Mouse (Mus musculus) embryonic facial prominence, embryonic 13.5 days (tissue): ENCODE measurements around the gene Scarb1. TPM values are rescaled to one million over a fixed set of nuclear protein-coding genes. Genes with fewer than 3 reads are reported as not detected.

ENCODE experiments used
- ATAC-seq: fragments of 200-750 bp; cut with Nextera tagmentation; 2 replicates; pipeline ENCODE4 v1.8.0; 2017; ENCODE audit warnings: low read depth; ENCODE audit not compliant: insufficient number of reproducible peaks, insufficient read depth, low FRiP score, low TSS enrichment
- H3K27ac ChIP-seq: fragments of 300-500 bp; sonication (generic); 2 replicates; pipeline ENCODE4 v1.5.1; 2015; ENCODE audit warnings: moderate library complexity, mild to moderate bottlenecking, inconsistent platforms
- H3K27me3 ChIP-seq: fragments of 300-500 bp; sonication (generic); 2 replicates; pipeline ENCODE4 v1.6.1; 2015; ENCODE audit warnings: mild to moderate bottlenecking, inconsistent platforms
- H3K36me3 ChIP-seq: fragments of 300-500 bp; sonication (generic); 2 replicates; pipeline ENCODE4 v1.6.1; 2015; ENCODE audit warnings: mild to moderate bottlenecking, inconsistent platforms
- H3K4me1 ChIP-seq: fragments of 300-500 bp; sonication (generic); 2 replicates; pipeline ENCODE4 v1.6.1; 2015; ENCODE audit warnings: inconsistent platforms
- H3K4me2 ChIP-seq: fragments of 300-500 bp; sonication (generic); 2 replicates; pipeline ENCODE4 v1.6.1; 2015; ENCODE audit warnings: moderate library complexity, mild to moderate bottlenecking, inconsistent platforms
- H3K4me3 ChIP-seq: fragments of 300-500 bp; sonication (generic); 2 replicates; pipeline ENCODE4 v1.5.1; 2015; ENCODE audit warnings: mild to moderate bottlenecking, inconsistent platforms
- H3K9ac ChIP-seq: fragments of 300-500 bp; sonication (generic); 2 replicates; pipeline ENCODE4 v1.6.1; 2015; ENCODE audit warnings: mild to moderate bottlenecking, inconsistent platforms
- H3K9me3 ChIP-seq: fragments of 300-500 bp; sonication (generic); 2 replicates; pipeline ENCODE4 v1.6.1; 2016; ENCODE audit warnings: inconsistent platforms
- WGBS: fragments of 180-500 bp; shearing (Covaris S2); methylation state at CpG from one replicate; pipeline ENCODE4 v1.1.7; 2015; ENCODE audit warnings: mixed read lengths; 5-methylcytosine and 5-hydroxymethylcytosine counted together
- polyA plus RNA-seq: library from polyadenylated mRNA; unstranded; fragments of >200 nt; fragmentation: Nextera tagmentation; extraction: Ambion mirVana; gene quantifications from 2 replicates; pipeline ENCODE4 v1.2.1, GENCODE M21; 2015

Scarb1 gene
- polyA plus RNA-seq, 1 experiment from 2014 or later, result 55.6 TPM

DNA sequence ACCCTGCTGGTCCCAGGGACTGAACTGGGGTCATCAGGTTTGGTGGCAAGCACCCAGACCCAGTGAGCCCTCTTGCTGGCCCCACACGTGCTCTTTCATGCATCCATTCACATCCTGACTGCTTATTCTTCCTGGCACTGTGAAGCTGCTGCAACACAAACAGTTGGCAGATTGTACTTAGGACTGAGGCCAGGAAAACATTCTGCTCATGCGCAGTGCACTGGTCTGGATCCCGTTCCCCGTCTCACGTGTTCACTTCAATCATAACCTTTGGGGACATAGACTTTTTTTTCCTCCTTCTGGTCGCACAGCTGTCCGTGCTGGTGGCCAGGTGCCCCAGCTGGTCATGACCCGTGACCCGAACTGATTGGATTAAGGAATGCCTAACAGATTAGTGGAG, 19.7 kb upstream of the Scarb1 start:
- no peak overlapping the region for H3K9ac ChIP-seq
- no peak overlapping the region for H3K4me3 ChIP-seq
- peak overlapping the region; percentile 22 for H3K4me2 ChIP-seq
- 44% methylated on average over 9 of the region's 9 CpGs for WGBS
- ATAC-seq, result no peak
- no peaks in the 10 kb centered on the region for H3K27me3 ChIP-seq
- no peak overlapping the region for H3K27ac ChIP-seq
- no peaks in the 10 kb centered on the region for H3K36me3 ChIP-seq
- H3K9me3 ChIP-seq, result no peaks in the 10 kb centered on the region
- peaks cover 14% of the 10 kb centered on the region for H3K4me1 ChIP-seq

DNA sequence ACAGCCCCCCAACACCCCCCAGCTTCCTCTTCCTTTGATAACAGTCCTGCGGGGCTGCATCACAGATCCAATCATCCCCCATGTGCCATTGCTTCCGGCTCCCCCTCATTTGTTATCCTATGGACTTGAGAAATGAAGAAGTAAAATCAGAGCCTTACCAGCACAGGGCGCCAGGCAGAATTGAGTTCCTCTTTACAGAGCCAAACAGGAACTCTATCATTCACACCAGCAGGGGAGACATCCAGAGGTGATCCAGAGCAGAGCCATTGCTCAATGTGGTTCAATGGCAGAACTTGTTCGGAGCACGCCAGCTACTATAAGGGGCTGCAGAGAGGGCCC, 17.3 kb upstream of the Scarb1 start:
- Histone ChIP-seq H3K9me3 (0 out of 2 replicates have a peak, but pooled peaks cover under 1% of the 10 kb centered on the region), H3K36me3 (no peaks in the 10 kb centered on the region), H3K9ac (no peak overlapping the region), H3K4me1 (peaks cover 25% of the 10 kb centered on the region), H3K27ac (no peak overlapping the region), H3K27me3 (no peaks in the 10 kb centered on the region), H3K4me3 (no peak overlapping the region), H3K4me2 (no peak overlapping the region)
- 83% methylated on average over 5 of the region's 5 CpGs for WGBS
- no peak for ATAC-seq

DNA sequence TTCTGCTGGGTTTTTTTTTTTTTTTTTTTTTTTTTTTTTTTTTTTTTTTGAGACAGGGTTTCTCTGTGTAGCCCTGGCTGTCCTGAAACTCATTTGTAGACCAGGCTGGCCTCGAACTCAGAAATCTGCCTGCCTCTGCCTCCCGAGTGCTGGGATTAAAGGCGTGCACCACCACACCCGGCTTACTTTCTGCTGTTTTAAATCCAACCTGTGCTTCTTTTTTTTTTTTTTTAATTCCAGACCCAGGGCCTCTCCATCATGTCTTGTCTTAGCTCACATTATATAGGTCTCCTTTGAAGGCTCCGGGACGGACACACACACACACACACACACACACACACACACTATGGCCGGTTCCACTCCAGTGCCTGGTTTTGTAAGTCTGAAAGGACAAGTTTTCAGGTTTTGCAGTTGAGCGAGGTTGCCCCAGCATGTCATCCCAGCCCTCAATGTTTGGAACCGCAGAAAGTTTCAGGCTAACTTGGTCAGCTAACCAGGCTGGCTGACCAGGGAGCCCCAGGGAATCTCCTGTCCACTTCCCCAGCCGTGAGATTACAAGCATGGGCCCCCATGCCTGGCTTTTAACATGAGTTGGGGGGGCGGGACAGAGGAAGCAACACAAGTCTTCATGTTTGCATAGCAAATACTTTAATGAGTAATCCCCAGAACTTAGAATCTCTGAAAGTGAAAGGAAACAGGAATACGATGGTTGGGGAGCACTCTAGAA, 16.8 kb upstream of the Scarb1 start:
- 81% methylated on average over 12 of the region's 12 CpGs for WGBS
- Histone ChIP-seq H3K4me2 (no peak overlapping the region), H3K9ac (no peak overlapping the region), H3K4me3 (no peak overlapping the region), H3K27ac (no peak overlapping the region), H3K36me3 (no peaks in the 10 kb centered on the region), H3K9me3 (peaks cover 6% of the 10 kb centered on the region; the same call in 1 of the 2 replicates), H3K27me3 (no peaks in the 10 kb centered on the region), H3K4me1 (peaks cover 25% of the 10 kb centered on the region)
- ATAC-seq, result no peak

DNA sequence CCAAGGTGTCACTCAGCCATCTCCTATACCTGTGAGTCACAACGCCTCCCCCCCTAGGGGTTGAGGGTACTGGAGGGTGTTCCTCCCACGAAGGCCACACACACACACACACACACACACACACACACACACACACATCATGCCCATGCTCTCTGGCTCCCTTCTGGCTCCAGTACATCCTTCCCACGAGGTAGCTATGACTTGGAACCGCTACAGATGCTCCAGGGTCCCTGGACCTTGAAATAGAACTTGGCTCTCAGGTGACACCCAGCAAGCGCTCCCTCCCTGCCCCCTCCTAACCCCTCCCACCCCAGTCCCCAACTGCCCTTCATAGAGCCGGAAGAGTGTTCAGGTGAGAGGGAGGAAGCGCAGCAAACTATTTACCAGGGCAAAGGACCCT, 14.8 kb upstream of the Scarb1 start:
- no peak overlapping the region for H3K9ac ChIP-seq
- WGBS, result 40% methylated on average over 7 of the region's 7 CpGs
- no peak overlapping the region for H3K27ac ChIP-seq

DNA sequence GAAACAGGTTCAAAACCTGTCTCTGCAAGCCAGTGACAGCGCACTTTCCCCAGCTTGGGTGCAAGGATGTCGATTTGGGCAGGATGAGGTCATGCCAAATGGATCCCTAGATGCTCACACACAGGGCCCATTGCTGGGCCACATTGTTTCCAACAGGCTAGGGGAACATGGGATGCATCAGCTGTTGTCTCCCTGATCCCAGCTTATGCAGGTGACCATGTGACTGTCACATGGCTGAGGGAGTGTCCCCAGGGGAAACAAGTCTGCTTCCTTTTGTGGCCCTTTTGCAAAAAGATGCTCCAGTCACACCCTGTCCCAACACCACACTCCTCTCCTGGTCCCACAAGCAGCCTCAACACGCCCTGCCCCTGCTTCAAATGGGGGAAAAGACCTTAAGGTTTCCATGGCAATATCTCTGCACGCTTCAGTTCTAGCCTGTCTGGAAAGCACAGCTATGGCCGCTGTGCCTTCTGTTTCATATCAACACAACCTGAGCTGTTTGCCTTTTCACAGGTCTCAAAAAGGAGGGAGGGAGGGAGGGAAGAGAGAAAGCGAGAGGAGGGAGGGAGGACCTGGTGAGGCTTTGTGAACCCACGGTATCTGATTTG, 14.1 kb upstream of the Scarb1 start:
- 42% methylated on average over 7 of the region's 7 CpGs for WGBS
- H3K27ac ChIP-seq, result no peak overlapping the region

More for the DNA sequence above, 14.8 kb upstream of the Scarb1 start:
- Histone ChIP-seq H3K27me3 (no peaks in the 10 kb centered on the region), H3K4me2 (no peak overlapping the region), H3K36me3 (no peaks in the 10 kb centered on the region), H3K4me1 (peaks cover 20% of the 10 kb centered on the region), H3K4me3 (no peak overlapping the region), H3K9me3 (peaks cover 6% of the 10 kb centered on the region; the same call in 1 of the 2 replicates)
- no peak for ATAC-seq

DNA sequence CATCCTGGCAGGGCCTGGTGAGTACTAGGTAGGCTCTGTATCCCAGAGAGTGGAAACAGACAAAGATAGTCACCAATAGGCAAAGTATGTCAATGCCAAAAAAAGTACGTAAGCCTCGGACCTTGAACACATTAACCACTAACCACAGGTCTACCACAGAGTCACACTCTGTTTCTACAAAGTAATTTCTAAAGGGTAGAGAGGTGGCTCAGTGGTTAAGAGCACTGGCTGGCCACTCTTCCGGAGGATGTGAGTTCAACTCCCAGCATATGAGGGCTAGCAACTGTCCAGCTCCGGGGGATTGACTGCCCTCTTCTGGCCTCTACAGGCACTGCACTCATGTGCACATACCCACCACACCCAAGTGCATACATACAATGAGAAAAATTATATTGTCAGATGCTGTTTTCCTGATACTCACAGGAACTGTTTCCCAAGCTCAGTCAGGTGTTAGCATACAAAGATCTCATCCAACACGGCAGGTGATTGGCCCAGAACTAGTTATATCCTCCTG, 11.9 kb upstream of the Scarb1 start:
- no peak for ATAC-seq
- Histone ChIP-seq H3K4me3 (no peak overlapping the region), H3K27ac (no peak overlapping the region)

More for the DNA sequence above, 14.1 kb upstream of the Scarb1 start:
- no peak overlapping the region for H3K4me3 ChIP-seq
- no peaks in the 10 kb centered on the region for H3K27me3 ChIP-seq
- H3K4me2 ChIP-seq, result no peak overlapping the region
- peaks cover 6% of the 10 kb centered on the region; the same call in 1 of the 2 replicates for H3K9me3 ChIP-seq
- peaks cover 18% of the 10 kb centered on the region for H3K4me1 ChIP-seq
- no peaks in the 10 kb centered on the region for H3K36me3 ChIP-seq
- ATAC-seq, result no peak
- H3K9ac ChIP-seq, result no peak overlapping the region

DNA sequence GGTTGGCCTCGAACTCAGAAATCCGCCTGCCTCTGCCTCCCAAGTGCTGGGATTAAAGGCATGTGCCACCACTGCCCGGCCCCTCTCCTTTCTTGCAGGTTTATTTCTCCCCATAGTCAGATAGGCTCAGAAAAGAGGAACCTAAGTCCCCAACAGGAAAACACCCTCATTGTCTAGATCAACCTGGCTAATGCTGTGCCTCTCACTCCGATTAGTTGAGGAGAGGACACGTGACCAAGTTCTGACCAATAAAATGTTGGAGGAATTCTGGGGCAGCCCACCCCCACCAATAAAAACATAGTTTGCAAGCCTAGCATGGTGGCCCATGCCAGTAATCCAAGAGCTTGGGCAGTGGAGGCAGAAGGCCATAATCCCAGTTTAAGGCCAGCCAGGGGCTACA, 11.0 kb upstream of the Scarb1 start:
- ATAC-seq, result no peak
- H3K27ac ChIP-seq, result no peak overlapping the region

More for the DNA sequence above, 11.9 kb upstream of the Scarb1 start:
- Histone ChIP-seq H3K4me2 (no peak overlapping the region), H3K9ac (no peak overlapping the region), H3K9me3 (peaks cover 6% of the 10 kb centered on the region; the same call in 1 of the 2 replicates), H3K27me3 (no peaks in the 10 kb centered on the region), H3K36me3 (no peaks in the 10 kb centered on the region), H3K4me1 (peaks cover 18% of the 10 kb centered on the region)
- 94% methylated on average over 5 of the region's 5 CpGs for WGBS

DNA sequence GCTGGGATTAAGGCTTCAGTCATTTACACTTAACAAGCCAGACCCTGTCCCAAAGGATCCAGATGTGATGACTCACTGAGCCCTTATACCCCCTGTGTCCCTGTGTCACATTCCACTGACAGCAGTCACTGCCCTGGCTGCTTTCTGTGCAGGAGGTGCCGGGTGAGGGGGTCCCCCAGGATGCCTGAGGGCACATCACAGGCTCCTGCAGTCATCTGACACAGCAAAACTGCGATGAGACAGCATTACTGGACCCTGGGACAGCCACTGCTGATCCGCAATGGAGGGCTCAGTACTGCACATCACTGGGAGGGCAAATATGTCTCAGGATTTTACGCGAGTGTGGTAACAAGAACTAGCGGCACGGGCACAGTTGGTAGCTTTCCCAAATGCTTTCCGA, 10.2 kb upstream of the Scarb1 start:
- no peak overlapping the region for H3K4me2 ChIP-seq
- 64% methylated on average over 8 of the region's 8 CpGs for WGBS
- no peaks in the 10 kb centered on the region for H3K36me3 ChIP-seq
- peaks cover 6% of the 10 kb centered on the region; the same call in 1 of the 2 replicates for H3K9me3 ChIP-seq
- H3K27me3 ChIP-seq, result no peaks in the 10 kb centered on the region
- peaks cover 16% of the 10 kb centered on the region for H3K4me1 ChIP-seq
- no peak overlapping the region for H3K27ac ChIP-seq
- no peak for ATAC-seq
- no peak overlapping the region for H3K9ac ChIP-seq
- H3K4me3 ChIP-seq, result no peak overlapping the region

More for the DNA sequence above, 11.0 kb upstream of the Scarb1 start:
- peaks cover 6% of the 10 kb centered on the region; the same call in 1 of the 2 replicates for H3K9me3 ChIP-seq
- no peaks in the 10 kb centered on the region for H3K36me3 ChIP-seq
- peaks cover 18% of the 10 kb centered on the region for H3K4me1 ChIP-seq
- 96% methylated on average over 5 of the region's 5 CpGs for WGBS
- H3K4me3 ChIP-seq, result no peak overlapping the region
- no peak overlapping the region for H3K4me2 ChIP-seq
- no peaks in the 10 kb centered on the region for H3K27me3 ChIP-seq
- no peak overlapping the region for H3K9ac ChIP-seq

DNA sequence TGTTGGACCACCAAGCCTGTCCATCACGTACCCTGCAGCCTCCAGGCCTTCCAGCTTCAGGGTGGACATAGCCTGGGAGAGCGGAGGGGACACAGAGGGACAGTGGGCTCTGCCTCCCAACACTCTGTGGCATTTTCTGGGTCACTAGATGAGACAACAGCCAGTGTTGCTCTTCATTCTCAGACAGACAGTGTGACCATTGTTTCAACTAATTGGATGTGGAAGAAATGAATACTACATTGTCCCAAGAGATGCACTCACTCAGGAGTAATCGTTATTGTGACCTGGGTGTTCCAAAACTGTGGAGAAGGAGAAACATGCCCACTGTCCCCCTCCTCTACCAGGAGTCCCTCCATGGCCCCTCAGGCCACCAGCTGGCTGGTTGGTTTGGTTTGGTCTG, 8.5 kb upstream of the Scarb1 start:
- Histone ChIP-seq H3K36me3 (no peaks in the 10 kb centered on the region), H3K27ac (no peak overlapping the region), H3K4me1 (no peaks in the 10 kb centered on the region), H3K4me3 (no peak overlapping the region), H3K9me3 (peaks cover 6% of the 10 kb centered on the region; the same call in 1 of the 2 replicates), H3K27me3 (no peaks in the 10 kb centered on the region), H3K4me2 (no peak overlapping the region), H3K9ac (no peak overlapping the region)
- no peak for ATAC-seq
- 59% methylated on average over 3 of the region's 3 CpGs for WGBS

DNA sequence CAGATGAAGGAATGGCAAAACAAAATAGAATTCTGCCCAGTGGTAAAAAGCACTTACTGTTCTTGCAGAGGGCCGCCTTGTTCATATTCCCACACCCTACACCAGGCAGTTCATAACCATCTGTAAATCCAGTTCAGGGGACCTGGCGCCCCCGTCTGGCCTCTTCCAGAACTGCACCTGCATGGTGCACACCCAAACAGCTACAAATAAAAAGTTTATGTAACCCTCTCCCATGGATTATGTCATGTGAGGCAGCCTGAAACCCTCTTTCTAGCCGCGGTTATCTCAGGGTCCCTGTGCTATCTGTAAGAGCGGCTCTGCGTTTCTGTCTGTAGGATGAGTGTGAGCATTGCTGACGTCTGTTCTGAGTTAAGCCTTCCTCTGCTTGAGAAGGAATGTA, 7.6 kb upstream of the Scarb1 start:
- Histone ChIP-seq H3K4me2 (no peak overlapping the region), H3K9ac (no peak overlapping the region), H3K27ac (no peak overlapping the region), H3K36me3 (no peaks in the 10 kb centered on the region), H3K27me3 (no peaks in the 10 kb centered on the region), H3K4me3 (no peak overlapping the region), H3K9me3 (peaks cover 6% of the 10 kb centered on the region; the same call in 1 of the 2 replicates), H3K4me1 (no peaks in the 10 kb centered on the region)
- WGBS, result 33% methylated on average over 8 of the region's 8 CpGs
- ATAC-seq, result no peak

DNA sequence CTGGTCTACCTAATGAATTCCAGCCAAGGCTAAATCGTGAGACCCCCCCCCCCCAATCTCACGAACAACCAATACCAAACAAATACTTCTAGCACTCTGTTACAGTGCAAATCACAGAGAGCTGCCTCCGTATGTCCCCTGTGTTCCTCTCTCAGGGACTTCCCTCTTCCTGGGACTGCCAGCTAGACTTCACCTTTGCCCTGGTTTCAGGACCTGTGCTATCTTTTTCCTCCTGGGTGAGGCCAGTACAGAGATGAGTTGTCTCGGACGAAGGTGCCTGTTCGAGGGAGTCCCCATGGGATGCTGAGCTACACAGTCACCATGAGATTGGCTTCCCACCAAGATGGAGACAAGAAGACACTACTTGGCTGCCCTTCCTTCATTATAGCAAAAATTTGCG, 7.2 kb upstream of the Scarb1 start:
- H3K36me3 ChIP-seq, result no peaks in the 10 kb centered on the region
- 66% methylated on average over 7 of the region's 7 CpGs for WGBS
- H3K4me3 ChIP-seq, result no peak overlapping the region
- H3K9ac ChIP-seq, result no peak overlapping the region
- H3K4me1 ChIP-seq, result no peaks in the 10 kb centered on the region
- no peak overlapping the region for H3K27ac ChIP-seq
- no peak overlapping the region for H3K4me2 ChIP-seq
- ATAC-seq, result no peak
- no peaks in the 10 kb centered on the region for H3K27me3 ChIP-seq
- H3K9me3 ChIP-seq, result peaks cover 4% of the 10 kb centered on the region; the same call in 1 of the 2 replicates

DNA sequence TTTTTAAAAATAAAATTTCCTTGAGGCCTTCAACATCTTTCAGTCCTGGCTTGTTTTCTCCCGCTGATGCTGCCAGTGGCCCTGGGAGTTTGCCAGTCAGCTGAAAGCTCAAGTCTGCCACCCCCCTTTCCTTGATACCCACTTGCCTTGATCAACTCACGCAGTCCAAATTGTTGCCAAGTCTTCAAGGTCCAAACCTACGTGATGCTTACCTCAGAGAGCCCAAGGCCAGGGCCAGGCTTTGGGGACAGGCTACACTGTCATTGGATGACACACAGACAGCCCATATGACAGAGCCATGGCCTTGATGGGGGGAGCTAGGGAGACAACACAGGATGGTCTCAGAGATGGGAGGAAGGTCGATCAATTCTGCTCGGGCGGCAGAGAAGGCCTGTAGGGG, 3.4 kb upstream of the Scarb1 start:
- no peak overlapping the region for H3K27ac ChIP-seq
- no peak for ATAC-seq
- no peak overlapping the region for H3K4me3 ChIP-seq
- 94% methylated on average over 6 of the region's 6 CpGs for WGBS
- no peaks in the 10 kb centered on the region for H3K36me3 ChIP-seq
- H3K4me1 ChIP-seq, result peaks cover 17% of the 10 kb centered on the region
- no peaks in the 10 kb centered on the region for H3K9me3 ChIP-seq
- H3K27me3 ChIP-seq, result no peaks in the 10 kb centered on the region
- no peak overlapping the region for H3K4me2 ChIP-seq
- H3K9ac ChIP-seq, result no peak overlapping the region
